Comparison of ENCODE assay signal across 24 mouse cellular contexts in the genomic region with DNA sequence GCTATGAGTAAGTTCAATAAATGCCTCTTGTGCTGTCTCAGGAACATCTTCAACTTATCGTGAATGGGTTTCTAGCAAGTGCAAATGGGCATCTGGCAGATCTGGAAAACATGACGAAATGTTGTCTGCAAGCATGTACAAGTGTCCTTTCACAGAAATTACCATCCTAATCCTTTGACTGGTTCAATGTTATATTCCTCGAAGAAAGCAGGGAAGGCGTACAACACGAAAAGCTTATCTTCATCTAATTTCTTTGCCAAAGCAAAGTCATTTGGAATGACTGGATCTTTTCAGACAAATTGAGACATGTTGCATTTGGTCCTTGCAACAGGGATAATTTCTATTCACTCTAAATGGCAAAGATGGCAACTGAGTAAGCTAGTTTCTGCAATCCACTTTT. TPM values are rescaled to one million over a fixed set of nuclear protein-coding genes. Genes with fewer than 3 reads are reported as not detected.
DNase-seq lines count a peak whose midpoint lies in the region; ATAC-seq lines count a peak whose summit lies in the region.
"Had no signal": no experiment of that assay in that cellular context is flagged by ENCODE, and none has a peak within 500 bp of the region (broad histone marks: within the 10 kb centered on the region; RNA-seq: fewer than 3 reads in every experiment).

No protein-coding gene starts in this region.

- no peaks in the 10 kb centered on the region for H3K27me3 ChIP-seq in midbrain, embryonic 16.5 days (ENCODE audit: control insufficient read depth, insufficient read depth, low read depth, low read length)
- H3K27me3 ChIP-seq: CH12.LX, Patski had no signal

- no peak overlapping the region for H3K4me2 ChIP-seq in midbrain, embryonic 16.5 days (ENCODE audit: low read length)

- DNase-seq in heart, adult 11 months: peak; percentile 59
- DNase-seq in heart, adult 18-20 months: no peak
- peak; percentile 40 for DNase-seq in MN1 (ENCODE audit: low spot score)
- DNase-seq in fat pad, adult 2 months (ENCODE audit: extremely low read depth, low read depth, low spot score): peak; percentile 72
- DNase-seq in gonadal fat pad, adult 2 months (ENCODE audit: low read depth): peak; percentile 80
- DNase-seq in Muller cell, postnatal 12 days (ENCODE audit: inconsistent ontology term): no peak
- no peak for DNase-seq in kidney, postnatal 4 days
- DNase-seq: adrenal gland, adult 2 months; adrenal gland, adult 8-10 months; adrenal gland, postnatal 10 days; adrenal gland, postnatal 14 days; adrenal gland, postnatal 25 days; adrenal gland, postnatal 36 days; B cell, adult 2 months; cerebellum, adult 11 months; cerebellum, adult 11-12 months; cerebellum, adult 18-20 months; cerebellum, adult 2 months had no signal

- no peak overlapping the region for H3K9ac ChIP-seq in midbrain, embryonic 16.5 days (ENCODE audit: low read depth, low read length)

- no peak for ATAC-seq in midbrain, embryonic 16.5 days
- ATAC-seq: activated CD4-positive, CD25-positive, alpha-beta regulatory T cell, adult 4 months; CD4-positive, CD25-positive, alpha-beta regulatory T cell, adult 4 months; Patski had no signal

- no peak overlapping the region for H3K4me3 ChIP-seq in midbrain, embryonic 16.5 days (ENCODE audit: low read depth, low read length)

- WGBS in midbrain, embryonic 16.5 days: 97% methylated on average over 5 of the region's 5 CpGs

- H3K4me1 ChIP-seq in midbrain, embryonic 16.5 days (ENCODE audit: control insufficient read depth, insufficient read depth, low read length): peaks cover 7% of the 10 kb centered on the region

- peaks cover 24% of the 10 kb centered on the region for H3K36me3 ChIP-seq in midbrain, embryonic 16.5 days (ENCODE audit: control insufficient read depth, insufficient read depth, low read length)

- H3K27ac ChIP-seq in midbrain, embryonic 16.5 days (ENCODE audit: low read length): no peak overlapping the region

- no peaks in the 10 kb centered on the region for H3K9me3 ChIP-seq in midbrain, embryonic 16.5 days (replicated peaks; ENCODE audit: control insufficient read depth, low read length, poor library complexity, severe bottlenecking)
- H3K9me3 ChIP-seq: G1E had no signal

RNA-seq across cellular contexts. Expression of a gene that starts 6.6 kb away (rescaled TPM):
- 10 to 100 TPM; 25.1 to 27.3 TPM for total RNA-seq in heart, adult 18-20 months (2021)
- polyA plus RNA-seq in gonadal fat pad, adult 2 months (2012; rRNA removed): 9.7 and 10.5 TPM in 2 replicates
- 82.1 and 84.0 TPM in 2 replicates for polyA plus RNA-seq in midbrain, embryonic 16.5 days (2015; fragmentation: Nextera tagmentation; extraction: Ambion mirVana)

RNA-seq across cellular contexts. Expression of a gene that starts 32.7 kb away (rescaled TPM):
- 10 to 100 TPM; 32.0 to 32.6 TPM for total RNA-seq in heart, adult 18-20 months (2021)
- 99.7 and 113 TPM in 2 replicates for polyA plus RNA-seq in gonadal fat pad, adult 2 months (2012; rRNA removed)
- 202 and 208 TPM in 2 replicates for polyA plus RNA-seq in midbrain, embryonic 16.5 days (2015; fragmentation: Nextera tagmentation; extraction: Ambion mirVana)

Comparison
In these comparisons a context has a peak if more than half of its experiments do, and no peak if none do; other contexts are left out.
1. DNase-seq: peak in heart, adult 11 months (single experiment), MN1 (single experiment), fat pad, adult 2 months (single experiment) and gonadal fat pad, adult 2 months (single experiment); none in heart, adult 18-20 months (0 of 2), Muller cell, postnatal 12 days (single experiment) and kidney, postnatal 4 days (0 of 2).